Mouse (Mus musculus) C2C12 (cell line): ENCODE measurements around the gene Tppp3.

Experiments used
- CEBPB ChIP-seq: IDR thresholded peaks from one replicate; pipeline ENCODE4 v1.6.1; 2011; ENCODE audit warnings: low read depth, mild to moderate bottlenecking, control low read depth, moderate library complexity
- CTCF ChIP-seq: IDR thresholded peaks from one replicate; pipeline ENCODE4 v1.5.1; 2011; ENCODE audit not compliant: control insufficient read depth, insufficient read depth, insufficient read length

DNA sequence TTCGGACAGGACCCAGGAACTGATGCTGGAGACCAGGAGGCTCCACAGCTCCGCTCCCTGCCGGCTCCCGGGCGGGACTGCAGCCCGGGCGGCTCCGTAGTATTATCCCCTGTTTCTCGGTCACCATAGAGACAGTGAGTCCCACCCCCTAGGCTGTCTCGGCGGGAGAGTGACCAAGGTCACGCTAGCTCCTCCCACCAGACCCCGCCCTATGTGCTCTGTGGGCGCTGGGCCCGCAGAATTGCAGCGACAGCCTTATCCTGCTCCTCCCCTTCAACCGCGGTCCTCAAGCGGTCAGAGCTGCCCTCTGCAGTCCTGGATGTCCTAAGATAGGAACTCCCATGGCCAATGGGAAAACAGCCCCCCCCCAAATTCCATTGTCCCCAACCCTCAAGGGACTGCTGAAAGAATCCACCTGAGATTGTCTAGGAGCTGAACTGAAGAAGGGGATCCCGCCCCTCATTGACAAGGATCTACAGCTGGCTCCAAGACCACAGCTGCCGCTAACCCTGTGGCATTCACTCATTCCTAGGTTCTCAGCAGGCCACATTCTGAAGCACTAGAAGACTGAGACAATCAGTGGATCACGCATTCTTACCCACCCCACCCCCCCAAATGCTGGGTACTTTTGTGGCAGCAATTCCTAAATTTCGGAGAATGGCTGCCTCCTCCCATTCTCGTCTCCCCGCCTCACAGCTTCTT is at the start of gene Tppp3:
- TF ChIP-seq CTCF: no peak
- TF ChIP-seq CEBPB: no peak
